In the genomic region with DNA sequence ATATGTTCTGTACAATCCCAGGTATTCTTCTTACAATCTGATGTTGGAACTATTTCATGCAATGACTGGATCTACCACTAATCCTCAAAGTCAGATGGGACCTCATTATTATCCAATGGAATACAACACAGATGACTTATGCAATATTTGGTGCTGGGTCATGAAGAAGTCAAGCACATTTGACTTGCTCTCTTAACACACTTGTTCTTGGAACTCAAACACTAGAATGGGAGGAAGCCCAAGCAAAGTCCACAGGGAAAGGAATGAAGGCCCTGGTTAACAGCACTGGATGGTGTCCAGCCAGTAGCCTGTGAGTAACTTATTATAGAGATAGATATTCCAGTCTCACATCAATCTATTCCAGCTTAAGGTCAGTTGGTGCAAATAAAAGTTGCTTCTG, we compare ENCODE assay signal across 16 mouse cellular contexts.
A peak's percentile ranks its signal among the peaks of the same experiment; 100 is the strongest.
DNase-seq lines count a peak whose midpoint lies in the region; ATAC-seq lines count a peak whose summit lies in the region.
"Had no signal": no experiment of that assay in that cellular context is flagged by ENCODE, and none has a peak within 500 bp of the region (broad histone marks: within the 10 kb centered on the region; RNA-seq: fewer than 3 reads in every experiment).

No protein-coding gene starts in this region.

- no peaks in the 10 kb centered on the region for H3K36me3 ChIP-seq in heart, embryonic 10.5 days
- H3K36me3 ChIP-seq in lung, embryonic 15.5 days: no peaks in the 10 kb centered on the region
- H3K36me3 ChIP-seq in intestine, embryonic 15.5 days: no peaks in the 10 kb centered on the region
- H3K36me3 ChIP-seq: G1E; heart, embryonic 15.5 days; limb, embryonic 13.5 days; neural tube, embryonic 13.5 days; stomach, embryonic 15.5 days had no signal

- no peaks in the 10 kb centered on the region for H3K9me3 ChIP-seq in heart, embryonic 10.5 days
- no peaks in the 10 kb centered on the region for H3K9me3 ChIP-seq in lung, embryonic 15.5 days
- no peaks in the 10 kb centered on the region for H3K9me3 ChIP-seq in intestine, embryonic 15.5 days
- H3K9me3 ChIP-seq: G1E; heart, embryonic 15.5 days; limb, embryonic 13.5 days; neural tube, embryonic 13.5 days; stomach, embryonic 15.5 days had no signal

- no peak overlapping the region for H3K4me3 ChIP-seq in heart, embryonic 10.5 days
- no peak overlapping the region for H3K4me3 ChIP-seq in lung, embryonic 15.5 days
- no peak overlapping the region for H3K4me3 ChIP-seq in intestine, embryonic 15.5 days (replicated peaks)
- H3K4me3 ChIP-seq: heart, embryonic 15.5 days; limb, embryonic 13.5 days; neural tube, embryonic 13.5 days; stomach, embryonic 15.5 days had no signal

- no peak overlapping the region for H3K27ac ChIP-seq in heart, embryonic 10.5 days
- H3K27ac ChIP-seq in lung, embryonic 15.5 days: no peak overlapping the region
- no peak overlapping the region for H3K27ac ChIP-seq in intestine, embryonic 15.5 days
- H3K27ac ChIP-seq: heart, embryonic 15.5 days; limb, embryonic 13.5 days; neural tube, embryonic 13.5 days; stomach, embryonic 15.5 days had no signal

- no peak overlapping the region for H3K9ac ChIP-seq in lung, embryonic 15.5 days
- H3K9ac ChIP-seq in intestine, embryonic 15.5 days: no peak overlapping the region
- H3K9ac ChIP-seq: heart, embryonic 15.5 days; limb, embryonic 13.5 days; neural tube, embryonic 13.5 days; stomach, embryonic 15.5 days had no signal

- ATAC-seq in lung, embryonic 15.5 days (ENCODE audit: borderline replicate concordance, extremely low read depth, low FRiP score, low TSS enrichment): peak; percentile 67; the same call in 1 of the 2 replicates
- ATAC-seq in intestine, embryonic 15.5 days: no peak

- DNase-seq in heart, adult 18-20 months: peak; percentile 58 to 67
- no peak for DNase-seq in heart, embryonic 10.5 days (ENCODE audit: low spot score)
- peak; percentile 58 for DNase-seq in gastrocnemius, adult 18-20 months (ENCODE audit: low spot score)
- peak; percentile 57 for DNase-seq in heart, adult 8-10 months (ENCODE audit: low spot score)
- no peak for DNase-seq in cerebellum, adult 18-20 months
- DNase-seq in c-Kit-positive CD71-positive TER-119-positive erythroid progenitor cells, embryonic 14.5 days (ENCODE audit: low spot score): no peak
- DNase-seq: cerebellum, adult 9-10 months; right cerebral cortex, postnatal 4 days; thymus, postnatal 25 days had no signal

- no peaks in the 10 kb centered on the region for H3K27me3 ChIP-seq in heart, embryonic 10.5 days (ENCODE audit: insufficient read depth, poor library complexity, severe bottlenecking)
- no peaks in the 10 kb centered on the region for H3K27me3 ChIP-seq in lung, embryonic 15.5 days
- H3K27me3 ChIP-seq in intestine, embryonic 15.5 days (replicated peaks): no peaks in the 10 kb centered on the region
- H3K27me3 ChIP-seq: heart, embryonic 15.5 days; limb, embryonic 13.5 days; neural tube, embryonic 13.5 days; stomach, embryonic 15.5 days had no signal

- H3K4me2 ChIP-seq in lung, embryonic 15.5 days: no peak overlapping the region
- H3K4me2 ChIP-seq in intestine, embryonic 15.5 days (replicated peaks): no peak overlapping the region
- H3K4me2 ChIP-seq: heart, embryonic 15.5 days; limb, embryonic 13.5 days; neural tube, embryonic 13.5 days; stomach, embryonic 15.5 days had no signal

- H3K4me1 ChIP-seq in heart, embryonic 10.5 days: no peaks in the 10 kb centered on the region
- H3K4me1 ChIP-seq in lung, embryonic 15.5 days: no peaks in the 10 kb centered on the region
- H3K4me1 ChIP-seq in intestine, embryonic 15.5 days (replicated peaks): no peaks in the 10 kb centered on the region
- H3K4me1 ChIP-seq: heart, embryonic 15.5 days; limb, embryonic 13.5 days; neural tube, embryonic 13.5 days; stomach, embryonic 15.5 days had no signal

Comparison
In these comparisons a context has a peak if more than half of its experiments do, and no peak if none do; other contexts are left out.
1. DNase-seq: peak in heart, adult 18-20 months (2 of 2), gastrocnemius, adult 18-20 months (single experiment) and heart, adult 8-10 months (single experiment); none in heart, embryonic 10.5 days (single experiment), cerebellum, adult 18-20 months (0 of 2) and c-Kit-positive CD71-positive TER-119-positive erythroid progenitor cells, embryonic 14.5 days (single experiment).